Mouse (Mus musculus) stomach, embryonic 16.5 days (tissue): ENCODE data around the gene Pomt2. TPM values are rescaled to one million over a fixed set of nuclear protein-coding genes. Genes with fewer than 3 reads are reported as not detected.

Experiments
- ATAC-seq: fragments of 200-750 bp; cut with Nextera tagmentation; 2 replicates; pipeline ENCODE4 v1.8.0; 2017; ENCODE audit warnings: moderate number of reproducible peaks, moderate TSS enrichment; ENCODE audit not compliant: insufficient read depth, low FRiP score
- H3K27ac ChIP-seq: fragments of 300-500 bp; sonication (generic); 2 replicates; pipeline ENCODE4 v1.5.1; 2014; ENCODE audit warnings: low read length
- H3K27me3 ChIP-seq: fragments of 300-500 bp; sonication (generic); 2 replicates; pipeline ENCODE4 v1.6.1; 2014; ENCODE audit warnings: low read length, control low read depth, mixed read lengths; ENCODE audit not compliant: control insufficient read depth, insufficient read depth
- H3K36me3 ChIP-seq: fragments of 300-500 bp; sonication (generic); 2 replicates; pipeline ENCODE4 v1.6.1; 2014; ENCODE audit warnings: low read length; ENCODE audit not compliant: control insufficient read depth, insufficient read depth
- H3K4me1 ChIP-seq: fragments of 300-500 bp; sonication (generic); 2 replicates; pipeline ENCODE4 v1.6.1; 2014; ENCODE audit warnings: low read length, control low read depth, mixed read lengths; ENCODE audit not compliant: control insufficient read depth, insufficient read depth
- H3K4me2 ChIP-seq: fragments of 300-500 bp; sonication (generic); 2 replicates; pipeline ENCODE4 v1.6.1; 2014; ENCODE audit warnings: low read depth, low read length, mixed read lengths
- H3K4me3 ChIP-seq: fragments of 300-500 bp; sonication (generic); replicated peaks from 2 replicates; pipeline ENCODE4 v1.5.1; 2014; ENCODE audit warnings: mild to moderate bottlenecking, low read length
- H3K9ac ChIP-seq: fragments of 300-500 bp; sonication (generic); 2 replicates; pipeline ENCODE4 v1.6.1; 2014; ENCODE audit warnings: low read length
- H3K9me3 ChIP-seq: fragments of 300-500 bp; sonication (generic); replicated peaks from 2 replicates; pipeline ENCODE4 v1.6.1; 2016; ENCODE audit warnings: low read length, control low read depth; ENCODE audit not compliant: control insufficient read depth
- WGBS: fragments of 180-500 bp; shearing (Covaris S2); extraction: QIAGEN DNeasy Blood & Tissue Kit; methylation state at CpG from one replicate; pipeline ENCODE4 v1.1.7; 2014; 5-methylcytosine and 5-hydroxymethylcytosine counted together
- polyA plus RNA-seq: library from polyadenylated mRNA; unstranded; fragments of >200 nt; fragmentation: Nextera tagmentation; extraction: Ambion mirVana; gene quantifications from 2 replicates; pipeline ENCODE4 v1.2.1, GENCODE M21; 2015

The Pomt2 gene
- polyA plus RNA-seq, 1 experiment from 2014 or later = 13.7 TPM

DNA sequence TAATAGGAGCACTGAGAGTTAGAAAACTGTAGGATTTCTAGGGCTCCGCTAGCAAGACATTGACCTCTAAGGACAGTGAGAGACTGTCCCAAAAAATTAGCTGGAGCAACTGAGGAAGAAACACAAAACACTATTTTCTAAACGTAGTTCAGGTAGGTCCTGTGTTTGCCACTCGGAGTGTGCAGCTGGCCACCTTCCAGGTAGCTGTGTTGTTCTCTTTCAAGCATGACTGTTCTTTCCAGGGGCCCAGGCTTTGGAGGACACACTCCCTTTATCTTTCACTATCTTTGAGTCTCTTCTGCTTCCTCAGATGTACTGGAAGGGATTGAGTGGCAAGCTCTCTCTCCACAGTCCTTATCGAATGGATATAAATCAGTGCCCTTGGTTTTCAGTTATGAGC, 44.3 kb downstream of the Pomt2 start:
- H3K4me3 ChIP-seq = no peak overlapping the region
- 0 out of 2 replicates have a peak, but pooled peaks cover 4% of the 10 kb centered on the region for H3K4me1 ChIP-seq
- H3K9me3 ChIP-seq = no peaks in the 10 kb centered on the region
- no peak overlapping the region for H3K4me2 ChIP-seq
- H3K27me3 ChIP-seq = peaks cover 22% of the 10 kb centered on the region
- ATAC-seq = no peak
- no peak overlapping the region for H3K9ac ChIP-seq
- H3K27ac ChIP-seq = no peak overlapping the region
- no peaks in the 10 kb centered on the region for H3K36me3 ChIP-seq
- WGBS = 87% methylated on average over 4 of the region's 4 CpGs

DNA sequence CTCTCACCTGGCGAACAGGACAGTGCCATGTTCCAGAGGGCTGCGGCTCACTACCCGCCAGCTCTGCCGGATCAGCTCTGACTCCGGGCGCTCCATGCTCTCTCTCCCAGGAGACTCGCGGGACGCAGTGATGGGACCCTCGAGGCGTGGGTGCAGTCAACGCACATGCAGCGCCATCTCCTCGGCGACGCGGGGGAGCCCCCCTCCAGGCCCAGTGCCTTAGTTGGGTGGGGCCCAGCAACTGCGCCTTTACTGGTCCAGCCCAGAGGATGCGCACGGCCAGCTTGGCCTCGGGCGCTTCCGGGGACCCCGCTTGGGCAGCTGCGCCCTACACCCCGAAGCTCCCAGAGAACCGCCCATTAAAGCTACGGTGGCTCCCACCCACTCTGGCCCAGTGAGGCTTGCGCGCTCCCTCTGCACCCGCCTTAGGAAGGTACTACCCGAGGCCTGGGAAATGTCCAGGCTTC, 45.6 kb downstream of the Pomt2 start, which contains the start of gene Ngb:
Gene Ngb, minus strand, starts transcription at position 375 of the 467 bp plus-strand sequence.
- Histone ChIP-seq H3K9ac (no peak within 1 kb of the TSS; the same call in 1 of the 2 replicates), H3K27me3 (peaks cover 22% of the 10 kb centered on the region), H3K27ac (no peak within 1 kb of the TSS), H3K4me1 (0 out of 2 replicates have a peak, but pooled peaks cover 4% of the 10 kb centered on the region), H3K36me3 (no peaks in the 10 kb centered on the region), H3K9me3 (no peaks in the 10 kb centered on the region), H3K4me3 (peak within 1 kb of the TSS; percentile 35), H3K4me2 (peak within 1 kb of the TSS; percentile 55)
- 4% methylated on average over 32 of the region's 32 CpGs for WGBS
- ATAC-seq = no peak

DNA sequence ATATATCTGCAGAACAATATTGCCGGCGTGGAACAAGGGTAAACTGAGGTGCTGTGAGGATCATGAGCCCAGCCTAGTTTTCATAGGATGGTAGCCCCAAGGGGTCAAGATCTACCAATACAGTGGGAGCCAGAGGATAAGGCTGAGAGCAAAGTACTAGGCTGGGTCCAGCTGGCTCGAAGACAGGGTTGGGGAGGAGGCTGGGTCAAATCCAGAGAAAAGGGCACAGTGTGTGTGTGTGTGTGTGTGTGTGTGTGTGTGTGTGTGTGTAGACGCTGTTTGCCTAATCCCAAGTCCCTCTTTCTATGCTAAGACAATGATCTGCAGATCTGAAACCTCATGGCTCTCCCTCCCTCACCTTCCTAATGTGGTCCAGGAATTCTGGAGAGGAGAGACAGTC, 47.4 kb downstream of the Pomt2 start:
- no peak for ATAC-seq
- H3K9me3 ChIP-seq = no peaks in the 10 kb centered on the region
- 0 out of 2 replicates have a peak, but pooled peaks cover 4% of the 10 kb centered on the region for H3K4me1 ChIP-seq
- H3K9ac ChIP-seq = no peak overlapping the region
- H3K4me3 ChIP-seq = no peak overlapping the region
- H3K36me3 ChIP-seq = no peaks in the 10 kb centered on the region
- H3K27ac ChIP-seq = no peak overlapping the region
- H3K27me3 ChIP-seq = peaks cover 22% of the 10 kb centered on the region
- WGBS = 84% methylated on average over 4 of the region's 4 CpGs
- no peak overlapping the region for H3K4me2 ChIP-seq

DNA sequence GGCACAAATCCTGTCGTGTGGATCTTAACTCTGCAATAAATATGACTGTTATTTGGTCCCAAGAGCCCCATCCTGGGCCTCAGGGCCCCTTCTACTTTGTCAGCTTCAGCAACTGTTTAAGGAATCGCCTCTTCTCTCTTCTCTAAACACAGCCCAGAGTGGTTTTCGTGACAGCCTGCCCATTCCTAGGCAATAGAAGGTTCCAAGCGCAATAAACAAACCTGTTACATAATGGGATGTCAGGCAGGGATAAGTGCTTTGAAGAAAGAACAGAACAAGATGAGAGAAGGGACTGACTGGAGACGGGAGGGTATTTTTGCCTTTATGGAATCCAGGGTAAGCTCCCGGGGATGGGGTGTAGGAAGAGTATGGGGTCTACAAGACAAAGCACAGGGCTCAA, 54.1 kb downstream of the Pomt2 start:
- no peak overlapping the region for H3K9ac ChIP-seq

DNA sequence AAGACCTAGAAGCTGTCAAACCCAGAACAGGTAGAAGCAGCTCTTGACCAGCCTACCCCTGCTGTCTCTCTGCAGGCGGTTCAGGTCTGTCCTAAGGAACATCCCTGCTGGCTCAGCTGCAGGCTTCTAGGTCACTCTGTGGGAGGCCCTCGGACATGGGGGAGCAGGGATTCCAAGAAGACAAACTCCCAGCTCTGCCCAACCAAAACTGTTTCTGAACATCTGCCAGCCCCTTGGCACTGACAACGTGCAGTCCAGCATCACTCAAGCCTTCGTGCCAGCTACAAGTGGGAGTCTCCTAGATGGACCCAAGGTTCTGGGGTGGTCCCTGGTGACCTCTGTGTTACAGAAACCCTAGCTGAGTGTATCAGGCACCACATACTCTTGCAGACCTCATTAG, 54.5 kb downstream of the Pomt2 start:
- Histone ChIP-seq H3K27ac (no peak overlapping the region), H3K9me3 (no peaks in the 10 kb centered on the region), H3K4me2 (no peak overlapping the region), H3K36me3 (no peaks in the 10 kb centered on the region), H3K27me3 (no peaks in the 10 kb centered on the region), H3K4me3 (no peak overlapping the region), H3K4me1 (no peaks in the 10 kb centered on the region), H3K9ac (no peak overlapping the region)
- 74% methylated on average over 4 of the region's 4 CpGs for WGBS
- ATAC-seq = peak; percentile 21; the same call in 1 of the 2 replicates

More for the DNA sequence above, 54.1 kb downstream of the Pomt2 start:
- Histone ChIP-seq H3K27ac (no peak overlapping the region), H3K4me2 (no peak overlapping the region), H3K27me3 (no peaks in the 10 kb centered on the region), H3K4me3 (no peak overlapping the region), H3K36me3 (no peaks in the 10 kb centered on the region), H3K4me1 (no peaks in the 10 kb centered on the region), H3K9me3 (no peaks in the 10 kb centered on the region)
- no peak for ATAC-seq
- 50% methylated on average over 6 of the region's 6 CpGs for WGBS

DNA sequence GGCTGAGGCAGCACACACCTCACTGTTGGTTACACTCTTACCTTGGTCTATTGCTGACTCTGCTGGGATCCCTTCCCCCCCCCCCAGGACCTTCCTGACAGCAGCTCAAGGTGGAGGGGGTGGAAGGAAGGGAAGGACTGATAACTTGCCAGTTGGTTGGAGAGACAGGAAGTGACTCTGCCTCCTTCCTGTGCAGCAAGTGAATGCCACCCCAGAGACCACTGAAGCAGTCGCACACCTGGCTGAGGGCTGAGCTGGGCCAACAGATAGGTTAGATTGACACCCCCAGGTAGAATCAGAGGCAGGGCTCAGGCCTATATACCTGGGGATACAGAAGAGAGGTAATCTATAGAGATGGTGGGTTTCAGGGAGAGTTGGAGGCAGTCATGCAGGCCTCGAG, 55.9 kb downstream of the Pomt2 start:
- WGBS = 88% methylated on average over 2 of the region's 2 CpGs
- no peaks in the 10 kb centered on the region for H3K36me3 ChIP-seq
- no peak overlapping the region for H3K9ac ChIP-seq
- no peak overlapping the region for H3K27ac ChIP-seq
- no peak overlapping the region for H3K4me3 ChIP-seq
- H3K9me3 ChIP-seq = no peaks in the 10 kb centered on the region
- H3K27me3 ChIP-seq = no peaks in the 10 kb centered on the region
- no peaks in the 10 kb centered on the region for H3K4me1 ChIP-seq
- H3K4me2 ChIP-seq = no peak overlapping the region
- no peak for ATAC-seq

DNA sequence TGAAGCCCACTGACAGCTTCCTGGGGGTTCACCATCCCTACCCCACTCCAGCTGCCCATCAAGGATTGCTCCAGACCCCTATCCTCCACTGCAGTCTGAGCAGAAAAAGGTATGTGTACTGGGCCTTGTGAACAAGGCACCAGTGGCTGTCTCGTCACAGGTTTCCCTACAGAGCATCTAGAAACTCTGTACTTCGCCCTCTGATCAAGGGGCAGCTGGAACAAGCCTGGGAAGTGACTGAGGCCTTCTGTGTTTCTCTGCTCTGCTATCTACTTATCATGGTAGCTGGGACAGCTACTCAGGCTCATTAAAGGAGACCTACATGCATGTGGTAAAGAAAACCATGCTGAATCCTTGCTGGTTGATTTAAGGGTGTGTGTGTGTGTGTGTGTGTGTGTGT, 58.1 kb downstream of the Pomt2 start:
- no peak overlapping the region for H3K4me2 ChIP-seq
- no peaks in the 10 kb centered on the region for H3K27me3 ChIP-seq
- H3K9me3 ChIP-seq = no peaks in the 10 kb centered on the region
- no peaks in the 10 kb centered on the region for H3K4me1 ChIP-seq
- H3K27ac ChIP-seq = no peak overlapping the region
- no peak overlapping the region for H3K9ac ChIP-seq
- ATAC-seq = no peak
- no peaks in the 10 kb centered on the region for H3K36me3 ChIP-seq
- 74% methylated on average over 2 of the region's 2 CpGs for WGBS
- no peak overlapping the region for H3K4me3 ChIP-seq

DNA sequence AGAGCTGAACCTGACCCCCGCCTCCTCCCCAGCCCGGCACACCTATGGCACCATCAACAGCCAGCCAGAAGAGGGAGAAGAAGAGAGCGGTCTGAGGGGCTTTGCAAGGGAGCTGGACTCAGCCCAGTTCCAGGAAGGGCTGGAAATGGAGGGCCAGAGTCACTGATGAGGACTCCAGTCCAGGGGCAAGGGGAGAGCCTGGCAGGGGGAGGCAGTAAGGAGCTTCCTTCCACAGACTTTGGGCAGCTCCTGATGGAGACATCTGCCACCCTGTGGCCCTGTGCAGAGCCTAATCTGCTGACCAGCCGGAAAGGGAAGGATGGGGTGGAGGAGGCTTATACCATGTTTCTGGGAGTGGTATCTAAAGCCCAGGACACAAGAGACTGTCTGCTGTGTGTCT, 58.5 kb downstream of the Pomt2 start:
- no peak for ATAC-seq
- Histone ChIP-seq H3K27me3 (no peaks in the 10 kb centered on the region), H3K4me1 (no peaks in the 10 kb centered on the region), H3K4me2 (no peak overlapping the region), H3K27ac (no peak overlapping the region), H3K36me3 (no peaks in the 10 kb centered on the region), H3K4me3 (no peak overlapping the region), H3K9me3 (no peaks in the 10 kb centered on the region), H3K9ac (no peak overlapping the region)
- WGBS = 56% methylated on average over 4 of the region's 4 CpGs

DNA sequence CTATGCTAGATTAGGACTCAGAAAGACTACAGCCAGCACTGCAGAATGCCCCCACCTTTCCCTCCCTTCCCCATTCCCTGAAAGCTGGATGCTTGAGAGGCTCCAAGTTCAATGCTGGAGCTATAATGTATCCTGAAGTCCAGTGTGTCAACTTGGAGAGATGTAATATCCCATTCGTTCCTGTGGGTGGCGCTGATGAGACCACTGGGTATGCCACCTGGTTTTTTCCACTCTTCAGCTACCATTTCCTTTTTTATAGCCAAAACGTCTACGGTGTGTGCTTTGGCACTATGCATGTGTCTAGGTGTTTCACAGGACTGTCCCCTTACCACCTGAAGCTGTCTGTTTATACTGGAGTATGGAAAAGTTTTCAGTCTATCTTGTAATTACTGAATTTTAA, 59.4 kb downstream of the Pomt2 start:
- Histone ChIP-seq H3K27ac (no peak overlapping the region), H3K9ac (no peak overlapping the region), H3K27me3 (no peaks in the 10 kb centered on the region), H3K36me3 (no peaks in the 10 kb centered on the region), H3K4me1 (no peaks in the 10 kb centered on the region), H3K4me2 (no peak overlapping the region), H3K4me3 (no peak overlapping the region), H3K9me3 (no peaks in the 10 kb centered on the region)
- WGBS = 46% methylated on average over 4 of the region's 4 CpGs
- ATAC-seq = no peak

DNA sequence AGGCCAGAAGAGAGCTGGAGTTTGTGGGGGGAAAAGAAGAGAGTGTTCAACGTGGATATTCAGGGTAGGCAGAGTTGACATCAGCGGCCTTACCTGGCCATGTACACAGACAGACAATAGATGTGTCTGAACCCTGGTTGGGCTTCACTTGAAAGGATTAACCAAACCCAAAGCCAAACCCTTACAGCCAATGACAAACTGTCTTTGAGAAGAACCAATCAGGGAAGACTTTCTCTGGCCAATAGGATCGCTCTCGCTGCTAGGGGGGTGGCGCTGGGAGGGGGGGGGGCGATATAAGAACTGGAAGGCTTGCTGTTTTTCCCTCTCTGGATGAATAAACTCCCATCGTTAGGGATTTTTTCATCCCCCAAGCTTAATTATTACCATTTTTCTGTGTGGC, 60.5 kb downstream of the Pomt2 start:
- Histone ChIP-seq H3K4me2 (no peak overlapping the region), H3K4me3 (no peak overlapping the region), H3K36me3 (no peaks in the 10 kb centered on the region), H3K27ac (no peak overlapping the region), H3K27me3 (no peaks in the 10 kb centered on the region), H3K4me1 (no peaks in the 10 kb centered on the region), H3K9me3 (no peaks in the 10 kb centered on the region), H3K9ac (no peak overlapping the region)
- ATAC-seq = no peak
- 67% methylated on average over 7 of the region's 7 CpGs for WGBS
